Mouse (Mus musculus) bone marrow, adult 2 months (tissue): ENCODE results near the gene Gm28035.
A peak's percentile ranks its signal among the peaks of the same experiment; 100 is the strongest.

Source experiments
- CTCF ChIP-seq: fragments of 200-500 bp; IDR thresholded peaks from 2 replicates; pipeline ENCODE4 v1.5.1; 2011; ENCODE audit warnings: low read length, control low read depth; ENCODE audit not compliant: control insufficient read depth, insufficient read depth
- POLR2A ChIP-seq: fragments of 200-500 bp; IDR thresholded peaks from 2 replicates; pipeline ENCODE4 v1.6.1; 2011; ENCODE audit warnings: low read depth, mild to moderate bottlenecking, control low read depth, low read length, borderline replicate concordance; ENCODE audit not compliant: control insufficient read depth

DNA sequence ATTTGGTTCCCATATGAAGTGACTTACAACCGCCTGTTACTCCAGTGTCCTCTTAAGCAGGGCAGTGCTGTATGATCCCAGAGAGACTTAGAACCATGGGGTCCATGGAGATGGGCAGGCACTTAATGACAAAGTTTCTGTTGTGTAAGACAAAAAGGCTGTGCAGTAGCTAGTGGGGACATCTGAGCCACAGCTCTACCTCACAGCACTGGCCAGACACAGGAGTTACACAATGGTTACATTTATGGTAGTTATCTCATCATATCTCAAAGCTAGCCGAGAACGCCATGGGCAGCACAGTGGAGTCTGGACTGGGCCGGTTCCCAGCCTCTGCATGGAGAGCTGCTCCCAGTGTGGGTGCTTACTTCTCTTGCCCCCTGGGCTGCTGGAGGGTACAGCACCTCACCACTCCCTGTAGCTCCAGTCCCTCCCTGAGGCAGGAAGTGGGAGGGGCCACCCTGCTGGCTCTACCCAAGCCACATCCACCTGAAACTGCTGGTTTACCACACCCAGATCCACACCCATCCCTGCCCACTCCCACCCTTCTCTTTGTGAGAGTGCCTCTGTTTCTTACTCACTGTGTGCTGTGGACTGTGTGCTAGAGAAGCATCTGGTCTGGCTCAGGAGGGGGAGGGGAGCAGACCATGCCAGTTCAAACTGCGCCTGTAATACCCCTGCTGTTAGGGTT is 11.2 kb downstream of the Gm28035 start:
- TF ChIP-seq POLR2A (peak; percentile 55; the same call in 1 of the 2 replicates), CTCF (no peak)
